Mouse (Mus musculus) ES-E14 (cell line): ENCODE results near the gene Il2ra.

Experiments used
- CHD2 ChIP-seq: IDR thresholded peaks from 2 replicates; pipeline ENCODE4 v1.6.1; 2014; ENCODE audit warnings: mild to moderate bottlenecking, low read depth, low read length, inconsistent platforms
- HCFC1 ChIP-seq: IDR thresholded peaks from 2 replicates; pipeline ENCODE4 v1.6.1; 2012; ENCODE audit warnings: low read length, inconsistent platforms, borderline replicate concordance; ENCODE audit not compliant: insufficient read depth
- MAFK ChIP-seq: IDR thresholded peaks from 2 replicates; pipeline ENCODE4 v1.6.1; 2014; ENCODE audit warnings: mild to moderate bottlenecking, low read depth, low read length, inconsistent platforms; ENCODE audit not compliant: insufficient read depth
- ZNF384 ChIP-seq: IDR thresholded peaks from 2 replicates; pipeline ENCODE4 v1.6.1; 2012; ENCODE audit warnings: low read depth, low read length, inconsistent platforms

DNA sequence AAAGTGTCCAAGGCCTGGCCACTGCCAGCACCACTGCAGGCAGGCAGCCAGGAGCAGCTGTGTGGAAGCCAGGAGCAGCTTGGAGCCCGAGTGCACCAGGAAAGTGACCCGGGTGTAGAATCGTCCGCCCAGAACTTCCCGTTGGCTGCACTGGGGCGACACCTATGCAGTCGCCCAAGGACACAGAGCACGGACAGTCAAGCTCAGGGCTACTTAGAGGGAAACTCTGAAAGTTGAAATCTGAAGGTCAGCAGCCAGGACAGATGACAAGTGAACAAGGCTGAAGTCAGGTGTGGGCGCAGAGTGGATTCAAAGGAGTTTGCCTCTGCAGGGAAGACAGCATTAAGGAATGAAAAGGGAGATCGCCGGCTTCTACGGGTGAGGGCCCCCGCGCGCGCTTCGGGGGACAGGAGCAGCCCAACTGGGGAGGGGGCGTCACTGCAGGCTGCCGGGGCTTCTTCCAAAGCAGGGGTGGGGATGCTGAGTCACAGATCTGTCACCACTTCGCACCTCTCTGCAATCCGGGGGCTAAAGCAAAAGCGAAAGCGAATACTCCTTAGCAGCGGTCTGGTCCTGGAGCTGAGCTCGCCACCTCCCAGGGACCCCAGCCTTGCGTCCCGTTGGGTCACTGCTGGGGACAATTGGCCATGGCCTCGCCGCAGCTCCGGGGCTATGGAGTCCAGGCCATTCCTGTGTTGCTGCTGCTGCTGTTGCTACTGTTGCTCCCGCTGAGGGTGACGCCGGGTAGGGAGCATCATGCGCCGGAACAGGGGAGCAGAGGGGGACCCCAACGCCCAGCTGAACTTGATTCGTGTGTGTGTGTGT lies 62.8 kb downstream of the Il2ra start, which contains the start of gene Il15ra:
- TF ChIP-seq CHD2 (no peak), MAFK (no peak), HCFC1 (no peak), ZNF384 (no peak)
